Mouse (Mus musculus) small intestine, adult 2 months (tissue): ENCODE measurements around the gene Gapdhs.
"Not testable (repeated sequence)": the region's sequence is repeated elsewhere in the genome, so short reads cannot be mapped to it uniquely, and the experiment has no call there.

Source experiments
- CTCF ChIP-seq: fragments of 200-500 bp; IDR thresholded peaks from 2 replicates; pipeline ENCODE4 v1.5.1; 2012; ENCODE audit warnings: low read depth, mild to moderate bottlenecking, control low read depth, inconsistent platforms, low read length, moderate library complexity, mixed read lengths; ENCODE audit not compliant: insufficient replicate concordance, insufficient read length; ENCODE audit errors: extremely low read depth
- POLR2A ChIP-seq: fragments of 200-500 bp; IDR thresholded peaks from 2 replicates; pipeline ENCODE4 v1.6.1; 2012; ENCODE audit warnings: low read depth, mild to moderate bottlenecking, control low read depth, inconsistent platforms, low read length, moderate library complexity

- not testable (repeated sequence) for TF ChIP-seq CTCF, POLR2A
Measured at GRCm38 (mm10) chr7:30743617-30744016, at the start of gene Gapdhs.
